Mouse (Mus musculus) ovary, adult 10 weeks (tissue): Measurements from ENCODE around the gene Fgf11. TPM values are rescaled to one million over a fixed set of nuclear protein-coding genes. Genes with fewer than 3 reads are reported as not detected.

ENCODE experiments used
- polyA plus RNA-seq: library from polyadenylated mRNA; stranded (reverse); fragments of 350-450 nt; fragmentation: Illumina TruSeq; extraction: RNeasy Lipid Tissue Mini Kit (QIAGEN cat#74804); gene quantifications from one replicate; pipeline ENCODE4 v1.2.3, GENCODE M21; 2014

Fgf11 gene
- polyA plus RNA-seq = 7.0 TPM

DNA sequence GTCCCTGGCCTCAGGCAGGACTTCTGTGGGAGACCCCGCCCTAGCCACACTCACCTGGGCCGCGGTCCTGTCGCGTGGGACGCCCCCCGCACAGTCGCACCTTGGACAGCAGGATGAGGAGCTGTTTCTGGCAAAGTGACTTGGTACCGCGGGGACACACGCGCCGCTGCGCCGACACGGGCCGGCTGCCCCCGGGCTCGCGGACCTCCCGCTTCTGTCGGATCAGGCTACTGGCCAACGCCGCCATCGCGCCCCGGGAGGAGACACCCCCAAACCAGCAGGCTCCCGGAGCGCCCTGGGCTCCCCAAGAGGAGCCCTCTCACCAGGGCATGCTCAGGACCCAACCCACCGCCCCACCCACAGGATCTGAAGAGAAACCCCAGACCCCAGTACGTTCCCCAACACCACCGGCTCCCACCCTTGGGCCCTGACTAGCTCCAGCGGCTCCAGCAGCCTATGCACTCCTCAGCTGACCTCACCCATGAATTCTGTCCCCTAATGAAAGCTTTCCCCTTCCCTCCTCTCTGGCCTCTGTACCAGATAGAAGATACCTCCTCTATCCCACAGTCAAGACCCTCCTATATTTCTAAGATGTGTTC is at the start of gene Fgf11:
Gene Fgf11 (minus strand): TSS at position 479 of the 599 bp plus-strand sequence.

DNA sequence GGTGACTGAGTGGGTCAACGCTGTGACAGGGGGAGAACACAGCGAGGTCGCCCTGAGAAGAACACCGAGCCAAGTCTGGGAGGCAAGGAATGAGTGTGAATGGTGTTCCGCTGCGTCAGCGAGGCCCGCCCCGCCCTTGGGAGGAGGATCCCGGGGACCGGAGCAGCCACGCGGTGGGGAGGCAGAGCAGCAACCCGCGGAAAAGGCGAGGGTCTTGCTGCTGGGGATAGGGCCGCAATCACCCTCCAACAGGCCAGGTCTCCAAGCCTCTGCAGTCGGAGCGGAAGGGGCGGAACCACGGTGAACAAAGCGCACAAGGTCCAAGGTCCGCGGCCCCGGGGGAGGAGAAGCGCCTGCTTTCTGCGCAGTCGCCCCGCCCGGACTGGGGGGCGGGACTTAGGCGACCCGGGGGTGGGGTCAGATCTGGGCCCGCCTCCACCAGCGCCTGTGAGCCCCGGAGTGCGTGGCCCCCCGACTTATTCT is 44.6 kb upstream of the Fgf11 start, which contains the start of gene Plscr3:
Gene Plscr3 (plus strand): TSS at position 179 of the 483 bp plus-strand sequence.

DNA sequence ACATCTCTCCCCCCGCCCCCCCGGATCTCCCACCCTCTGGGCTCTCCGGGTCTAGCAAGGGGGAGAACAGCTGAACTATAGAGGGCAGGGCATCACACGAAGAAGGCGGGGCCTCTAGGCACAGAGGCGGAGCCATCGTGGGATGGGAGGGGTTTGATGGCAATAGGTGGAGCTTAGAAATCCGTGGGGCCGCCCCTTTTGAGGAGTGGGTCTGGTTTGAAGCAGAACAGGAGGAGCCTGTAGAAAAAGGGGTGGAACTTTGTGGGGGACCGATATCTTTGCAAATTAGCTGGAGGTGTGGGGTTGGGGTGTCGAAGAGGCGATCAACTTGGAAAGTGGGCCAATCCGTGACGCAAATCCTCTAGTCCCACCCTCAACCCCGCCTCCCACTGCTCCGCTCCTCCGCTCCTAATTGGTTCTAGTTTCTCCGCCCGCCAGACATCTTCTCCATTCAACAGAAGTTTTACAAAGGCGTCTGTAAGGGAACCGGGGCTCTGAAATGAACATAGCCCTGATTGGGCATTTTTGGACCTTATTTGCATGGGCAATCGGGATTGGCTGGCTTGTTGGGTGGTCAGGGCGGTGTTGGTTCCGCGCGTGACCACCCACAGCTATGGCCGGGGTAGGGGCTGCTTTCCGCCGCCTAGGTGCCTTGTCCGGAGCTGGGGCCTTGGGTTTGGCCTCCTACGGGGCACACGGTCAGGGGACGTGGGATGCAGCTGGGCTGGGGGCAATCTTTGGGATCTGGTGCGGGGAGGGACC is 36.5 kb upstream of the Fgf11 start, which contains the start of gene Tmem256:
Gene Tmem256 (plus strand): TSS at position 563 of the 762 bp plus-strand sequence.

DNA sequence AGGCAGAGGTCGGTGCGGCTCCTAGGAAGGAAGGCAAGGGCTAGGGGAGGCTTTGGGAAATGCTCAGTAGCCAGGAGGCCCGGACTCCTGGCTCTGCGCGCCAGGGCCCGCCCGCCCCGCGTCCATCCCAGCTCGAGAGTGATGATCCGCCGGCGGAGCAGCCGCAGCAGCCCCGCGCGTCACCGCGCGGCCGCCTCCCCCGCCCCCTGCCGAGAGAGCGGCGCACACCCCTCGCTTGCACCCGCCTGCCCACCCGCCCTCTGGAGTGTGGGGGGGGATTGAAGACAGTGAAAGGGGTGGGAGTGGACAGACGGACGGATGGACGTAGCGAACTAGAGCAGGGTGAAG is 35.9 kb upstream of the Fgf11 start, which contains the start of gene Nlgn2:
Gene Nlgn2 (minus strand): TSS at position 181 of the 348 bp plus-strand sequence.

DNA sequence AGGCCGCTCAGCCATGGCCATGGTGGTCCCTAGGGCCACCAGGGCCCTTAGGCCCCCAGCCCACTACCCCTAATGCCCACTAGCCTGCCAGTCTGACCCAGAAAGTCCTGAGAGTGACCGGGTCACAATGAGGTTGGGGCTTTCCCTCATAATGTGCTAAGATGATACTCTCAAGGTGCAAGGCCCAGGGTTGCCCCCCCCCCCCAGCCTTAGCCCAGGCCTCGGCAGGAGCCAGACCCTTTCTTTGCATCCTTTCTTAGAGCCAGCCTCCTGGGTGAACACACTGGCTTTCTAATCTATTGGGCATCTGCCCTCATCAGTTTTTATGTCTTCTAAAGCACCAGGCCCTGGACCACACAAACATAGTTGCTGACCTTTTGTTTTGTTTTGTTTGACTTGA is 20.4 kb upstream of the Fgf11 start, which contains the start of gene Spem1:
Gene Spem1 (minus strand): TSS at position 101 of the 400 bp plus-strand sequence.

DNA sequence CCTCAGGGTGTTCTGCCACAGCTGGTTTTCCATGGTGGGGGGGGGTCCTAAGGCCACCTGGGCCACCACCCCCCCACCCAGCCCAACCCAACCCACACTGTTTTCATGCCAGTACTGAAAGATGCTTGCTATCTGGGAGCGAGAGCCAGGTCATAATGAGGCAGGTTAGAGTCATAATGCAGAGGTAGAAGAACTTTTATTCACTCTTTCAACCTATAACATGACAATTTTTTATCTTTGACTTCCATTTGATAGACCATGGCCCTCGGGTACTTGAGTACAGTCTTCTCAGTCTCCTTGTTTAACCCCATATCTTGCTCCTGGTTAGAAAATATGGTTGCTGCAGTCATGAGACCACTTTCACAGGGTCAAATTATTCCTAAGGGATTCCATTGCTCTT is 16.7 kb upstream of the Fgf11 start, which contains the start of gene Spem2:
Gene Spem2 (minus strand): TSS at position 101 of the 400 bp plus-strand sequence.

DNA sequence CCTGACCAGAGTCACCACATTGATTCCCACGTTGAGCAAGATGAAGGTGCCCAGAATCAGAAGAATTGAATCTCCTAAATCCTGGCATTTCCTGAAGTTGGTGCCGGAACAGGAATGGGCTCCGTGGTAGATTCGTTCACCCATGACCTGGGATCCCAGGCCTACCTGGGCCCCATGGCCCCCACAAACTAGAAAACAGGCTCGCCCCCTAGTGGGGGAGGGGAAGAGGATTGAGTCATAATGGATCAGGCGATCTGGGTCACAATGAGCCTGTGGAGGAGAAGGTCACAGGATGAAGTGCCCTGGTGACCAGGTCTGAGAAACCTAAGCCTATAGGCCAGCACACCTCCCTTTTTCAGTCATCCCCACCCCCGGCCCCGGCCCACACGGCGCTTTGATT is 13.5 kb upstream of the Fgf11 start, which contains the start of gene Gm39566:
Gene Gm39566 (minus strand): TSS at position 144 of the 400 bp plus-strand sequence.

DNA sequence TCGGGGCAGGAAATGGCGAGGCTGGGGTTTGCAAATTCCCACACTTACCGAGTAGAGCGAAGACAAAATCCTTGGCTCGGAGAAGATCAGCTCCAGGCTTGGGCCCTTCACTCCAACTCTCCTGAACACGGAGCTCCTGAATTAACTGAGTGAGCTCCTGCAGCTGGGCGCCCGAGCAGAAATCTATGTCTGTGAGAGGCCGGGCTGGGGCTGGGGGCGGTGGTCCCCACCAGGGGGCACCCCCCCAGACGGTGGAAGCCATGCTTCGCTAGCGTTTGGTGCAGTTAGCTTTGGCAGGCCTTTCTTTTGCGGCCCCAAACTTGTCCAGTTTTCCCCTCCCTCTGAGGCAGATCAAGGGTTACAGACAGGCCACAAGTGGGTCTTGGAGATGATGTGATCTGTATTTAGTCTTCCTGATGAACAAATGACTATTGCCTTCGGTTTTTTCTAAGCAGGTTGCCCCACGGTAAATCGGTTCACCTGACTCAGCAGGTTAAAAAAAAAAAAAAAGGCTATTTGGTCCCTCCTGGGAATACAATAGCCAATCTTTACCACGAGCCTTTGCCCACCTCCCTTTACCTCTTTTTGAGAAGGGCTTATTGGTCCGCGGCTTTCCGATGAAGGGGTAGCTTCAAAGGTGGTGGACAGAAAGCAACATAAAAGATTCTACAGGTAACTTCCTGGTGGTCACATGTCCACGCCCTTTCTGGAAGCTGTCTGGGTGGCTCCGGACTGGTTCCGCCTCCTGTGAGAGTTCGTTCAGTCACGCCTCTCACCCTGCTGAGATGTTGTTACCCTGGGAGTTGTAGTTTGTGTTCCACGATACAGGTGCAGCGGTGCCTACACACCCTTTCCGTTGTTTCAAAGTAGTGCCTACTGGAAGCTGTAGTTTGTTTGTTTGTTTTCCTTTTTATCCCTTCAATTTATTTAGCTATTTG is 3.6 kb upstream of the Fgf11 start, which contains the start of gene Tmem102:
Gene Tmem102 (minus strand): TSS at position 653 of the 938 bp plus-strand sequence.

DNA sequence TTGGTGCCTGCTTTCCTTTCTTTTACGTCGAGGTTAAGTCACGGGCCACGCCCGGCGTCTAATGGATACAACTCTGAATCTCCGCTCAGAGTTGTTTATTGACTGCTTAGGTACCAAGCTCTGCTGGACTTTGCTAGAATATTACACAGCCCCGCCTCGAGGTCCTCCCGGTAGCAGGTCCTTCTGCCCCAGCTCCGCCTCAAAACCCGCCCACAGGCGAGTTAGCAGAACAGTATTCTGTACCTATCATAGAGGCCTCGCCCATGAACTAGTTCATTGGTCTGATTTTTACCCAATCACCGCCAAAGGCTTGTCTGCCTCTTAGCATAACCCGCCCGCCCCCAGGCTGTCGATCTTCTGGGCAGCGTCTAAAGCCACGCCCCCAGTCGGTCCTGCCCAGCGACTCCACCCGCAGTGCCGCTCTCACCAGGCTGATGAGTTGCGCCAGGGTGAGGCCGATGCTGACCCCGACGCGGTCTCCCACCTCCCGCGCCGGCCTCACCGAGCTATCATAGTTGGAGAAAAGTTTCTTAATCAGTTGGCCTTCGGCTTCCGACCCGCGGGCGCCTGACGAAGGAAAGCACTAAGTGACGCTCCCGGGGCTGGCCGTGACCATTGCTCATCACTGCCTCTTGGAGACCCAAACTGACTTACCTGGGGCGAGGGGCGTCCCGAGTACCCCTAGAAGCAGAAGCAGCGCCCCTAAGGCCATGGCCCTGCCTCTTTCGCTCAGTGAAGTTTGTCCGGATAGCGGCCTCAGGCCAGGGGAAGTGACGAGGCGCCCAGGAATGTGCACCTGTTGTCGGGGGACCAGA is 6.3 kb downstream of the Fgf11 start, which contains the start of gene Chrnb1:
Gene Chrnb1 (minus strand): TSS at position 776 of the 815 bp plus-strand sequence.

DNA sequence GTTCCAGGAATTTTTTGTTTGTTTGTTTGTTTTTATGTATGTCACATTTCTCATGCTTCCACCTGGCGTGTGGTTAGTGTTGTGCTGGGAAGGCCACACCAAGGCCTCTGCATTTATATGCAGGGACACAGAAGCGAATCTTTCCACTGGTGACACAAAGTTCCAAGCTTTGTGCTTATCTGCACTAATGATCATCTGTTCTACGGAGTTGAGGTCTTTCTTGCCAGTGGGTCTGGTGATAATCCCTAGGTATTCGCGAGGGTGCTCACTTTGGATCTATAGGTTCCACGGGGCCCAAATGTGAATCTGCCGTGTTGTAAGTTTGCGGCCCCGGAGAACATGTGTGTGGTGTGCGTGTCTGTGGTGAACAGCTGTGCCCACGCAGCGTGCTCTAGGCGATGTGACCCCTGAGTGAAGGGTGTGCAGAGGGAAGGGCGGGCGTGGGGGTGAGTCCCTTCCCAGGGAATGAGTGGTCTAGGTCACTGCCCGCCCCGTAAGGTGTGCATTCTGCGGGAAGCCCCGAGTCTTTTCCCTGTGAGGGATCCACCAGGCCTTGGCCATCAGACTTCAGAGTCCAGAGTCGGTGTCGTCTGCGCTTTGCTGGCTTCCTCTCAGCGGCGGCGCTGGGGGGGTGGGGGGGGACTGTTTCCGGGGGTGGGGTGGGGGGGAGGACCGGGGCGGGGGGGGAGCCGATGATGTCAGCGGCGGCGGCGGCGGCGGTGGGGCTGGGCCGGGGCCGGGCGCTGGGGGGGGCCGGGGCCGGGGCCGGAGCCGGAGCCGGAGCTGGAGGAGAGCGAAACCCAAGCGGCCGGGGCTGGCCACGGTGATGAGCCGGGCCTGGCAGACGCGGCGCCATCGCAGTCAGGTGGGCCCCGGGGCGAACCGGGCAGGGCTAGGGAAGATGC is 36.2 kb downstream of the Fgf11 start, which contains the start of gene Zbtb4:
Gene Zbtb4 (plus strand): TSS at position 692 of the 905 bp plus-strand sequence.

DNA sequence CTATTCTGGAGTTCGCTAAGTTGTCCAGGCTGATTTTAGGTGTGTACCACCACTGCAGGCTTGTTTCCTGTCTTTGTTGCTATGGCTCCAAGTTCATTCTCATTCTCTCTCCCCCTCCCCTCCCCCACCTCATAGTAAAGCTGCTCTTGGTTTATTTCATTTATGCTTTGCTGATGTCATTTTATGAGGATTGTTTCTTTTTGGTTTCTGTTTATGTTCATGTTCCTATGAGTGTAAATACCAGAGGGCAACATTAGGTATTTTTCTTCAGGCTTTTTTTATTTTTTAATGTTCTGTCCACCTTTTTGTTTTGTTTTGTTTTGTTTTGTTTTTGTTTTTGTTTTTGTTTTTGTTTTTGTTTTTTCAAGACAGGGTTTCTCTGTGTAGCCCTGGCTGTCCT is 39.8 kb downstream of the Fgf11 start, which contains the start of gene Slc35g3:
Gene Slc35g3 (minus strand): TSS at position 101 of the 400 bp plus-strand sequence.

DNA sequence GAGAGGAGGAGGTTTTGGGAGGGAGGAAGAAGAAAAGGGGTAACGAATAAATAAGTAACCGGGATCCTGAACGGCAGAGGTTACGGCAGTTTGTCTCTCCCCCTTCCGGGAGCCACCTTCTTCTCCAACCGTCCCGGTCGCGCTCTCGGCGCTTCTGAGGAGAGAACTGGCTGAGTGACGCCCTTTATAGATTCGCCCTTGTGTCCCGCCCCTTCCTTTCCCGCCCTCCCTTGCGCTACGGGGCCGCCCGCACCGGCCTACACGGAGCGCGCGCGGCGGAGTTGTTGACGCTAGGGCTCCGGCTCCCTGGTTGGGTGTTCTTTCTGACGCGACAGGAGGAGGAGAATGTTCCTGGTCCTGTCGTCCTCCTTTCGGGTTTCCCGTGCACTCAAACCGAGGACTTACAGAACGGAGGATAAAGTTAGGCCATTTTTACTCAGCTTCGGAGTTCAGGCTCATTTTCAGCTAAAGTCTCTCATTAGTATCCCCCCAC is 43.1 kb downstream of the Fgf11 start, which contains the start of gene Polr2a:
Gene Polr2a (minus strand): TSS at position 160 of the 493 bp plus-strand sequence.

Other genes with a start within 250 kb of the Fgf11 start
- gene Efnb3, start 241.7 kb downstream of the Fgf11 start, polyA plus RNA-seq = 1.6 TPM
- 1.1 TPM for gene Wrap53, start 221.6 kb downstream of the Fgf11 start, polyA plus RNA-seq
- gene Trp53, start 221.5 kb downstream of the Fgf11 start, polyA plus RNA-seq = 9.2 TPM
- gene Atp1b2, start 195.9 kb downstream of the Fgf11 start, polyA plus RNA-seq = 165 TPM
- 0.66 TPM for gene Shbg, start 184.0 kb downstream of the Fgf11 start, polyA plus RNA-seq
- gene Sat2, start 179.8 kb downstream of the Fgf11 start, polyA plus RNA-seq = 4.7 TPM
- gene Fxr2, start 168.9 kb downstream of the Fgf11 start, polyA plus RNA-seq = 11.1 TPM
- not detected for gene Sox15, start 146.5 kb downstream of the Fgf11 start, polyA plus RNA-seq
- gene Mpdu1, start 139.2 kb downstream of the Fgf11 start, polyA plus RNA-seq = 13.0 TPM
- gene Cd68, start 135.7 kb downstream of the Fgf11 start, polyA plus RNA-seq = 9.4 TPM
- gene Eif4a1, start 129.4 kb downstream of the Fgf11 start, polyA plus RNA-seq = 723 TPM
- 55.2 TPM for gene Senp3, start 119.8 kb downstream of the Fgf11 start, polyA plus RNA-seq
- 10.7 TPM for gene Tnfsf13, start 116.1 kb downstream of the Fgf11 start, polyA plus RNA-seq
- gene Tnfsf12, start 106.0 kb downstream of the Fgf11 start, polyA plus RNA-seq = 4.0 TPM
- 2.3 TPM for gene Tnfsfm13, start 105.8 kb downstream of the Fgf11 start, polyA plus RNA-seq
- 38.0 TPM for gene Polr2a, start 43.2 kb downstream of the Fgf11 start, polyA plus RNA-seq
- 0.48 TPM for gene Slc35g3, start 39.9 kb downstream of the Fgf11 start, polyA plus RNA-seq
- 26.4 TPM for gene Zbtb4, start 35.9 kb downstream of the Fgf11 start, polyA plus RNA-seq
- 3.4 TPM for gene Chrnb1, start 5.9 kb downstream of the Fgf11 start, polyA plus RNA-seq
- gene Tmem102, start 3.8 kb upstream of the Fgf11 start, polyA plus RNA-seq = 1.2 TPM
- gene Gm39566, start 13.4 kb upstream of the Fgf11 start, polyA plus RNA-seq = not detected
- not detected for gene Spem2, start 16.6 kb upstream of the Fgf11 start, polyA plus RNA-seq
- not detected for gene Spem1, start 20.3 kb upstream of the Fgf11 start, polyA plus RNA-seq
- 1.4 TPM for gene Nlgn2, start 35.9 kb upstream of the Fgf11 start, polyA plus RNA-seq
- gene Tmem256, start 36.7 kb upstream of the Fgf11 start, polyA plus RNA-seq = 16.6 TPM
- gene Plscr3, start 44.5 kb upstream of the Fgf11 start, polyA plus RNA-seq = 1.2 TPM
- gene Tnk1, start 56.9 kb upstream of the Fgf11 start, polyA plus RNA-seq = 0.26 TPM
- not detected for gene Tmem95, start 76.2 kb upstream of the Fgf11 start, polyA plus RNA-seq
- gene Kctd11, start 79.5 kb upstream of the Fgf11 start, polyA plus RNA-seq = 2.4 TPM
- not detected for gene Acap1, start 93.7 kb upstream of the Fgf11 start, polyA plus RNA-seq
- 2.4 TPM for gene 2810408A11Rik, start 99.1 kb upstream of the Fgf11 start, polyA plus RNA-seq
- gene Neurl4, start 99.2 kb upstream of the Fgf11 start, polyA plus RNA-seq = 4.1 TPM
- 21.7 TPM for gene Gps2, start 112.0 kb upstream of the Fgf11 start, polyA plus RNA-seq
- 199 TPM for gene Eif5a, start 120.1 kb upstream of the Fgf11 start, polyA plus RNA-seq
- 6.4 TPM for gene Ybx2, start 133.9 kb upstream of the Fgf11 start, polyA plus RNA-seq
- 0.63 TPM for gene Slc2a4, start 146.3 kb upstream of the Fgf11 start, polyA plus RNA-seq
- gene Cldn7, start 162.9 kb upstream of the Fgf11 start, polyA plus RNA-seq = 2.6 TPM
- 63.2 TPM for gene Ctdnep1, start 179.3 kb upstream of the Fgf11 start, polyA plus RNA-seq
- gene Elp5, start 180.7 kb upstream of the Fgf11 start, polyA plus RNA-seq = 5.8 TPM
- 449 TPM for gene Gabarap, start 189.3 kb upstream of the Fgf11 start, polyA plus RNA-seq
- gene Phf23, start 193.9 kb upstream of the Fgf11 start, polyA plus RNA-seq = 24.2 TPM
- 1.8 TPM for gene Dvl2, start 198.7 kb upstream of the Fgf11 start, polyA plus RNA-seq
- 5.8 TPM for gene Acadvl, start 213.6 kb upstream of the Fgf11 start, polyA plus RNA-seq
- 1.7 TPM for gene Dlg4, start 215.1 kb upstream of the Fgf11 start, polyA plus RNA-seq